Mouse (Mus musculus): ENCODE data around the gene Gm5725.
"Not testable (repeated sequence)": the region's sequence is repeated elsewhere in the genome, so short reads cannot be mapped to it uniquely, and the experiment has no call there.

The Gm5725 gene

GRCm38 (mm10) chr7:21844167-21844566 is at the start of gene Gm5725:
Gene Gm5725, minus strand, starts transcription at chr7:21844267.
- DNase-seq: not testable (repeated sequence)

DNA sequence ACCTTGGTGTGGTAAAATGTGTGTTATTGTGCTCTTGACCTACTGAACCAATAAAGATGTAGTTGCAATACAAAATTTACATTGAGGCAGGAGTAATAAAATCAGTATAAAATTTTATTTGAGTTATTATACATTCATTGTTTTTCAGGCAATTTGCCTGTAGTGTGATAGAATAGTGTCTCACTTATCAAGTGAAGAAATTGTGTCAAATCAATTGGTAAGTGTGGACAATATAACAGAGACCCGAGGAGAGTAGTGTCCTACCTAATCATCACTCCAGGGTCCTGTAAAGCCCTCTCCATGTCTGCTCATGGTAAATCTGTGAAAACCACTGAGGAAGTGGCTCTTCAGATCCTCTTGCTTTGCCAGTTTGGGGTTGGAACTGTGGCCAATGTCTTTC is 12.0 kb downstream of the Gm5725 start, which contains the start of gene Vmn1r135:
Gene Vmn1r135, plus strand, starts transcription at position 301 of the 400 bp plus-strand sequence.
- DNase-seq: not testable (repeated sequence)

DNA sequence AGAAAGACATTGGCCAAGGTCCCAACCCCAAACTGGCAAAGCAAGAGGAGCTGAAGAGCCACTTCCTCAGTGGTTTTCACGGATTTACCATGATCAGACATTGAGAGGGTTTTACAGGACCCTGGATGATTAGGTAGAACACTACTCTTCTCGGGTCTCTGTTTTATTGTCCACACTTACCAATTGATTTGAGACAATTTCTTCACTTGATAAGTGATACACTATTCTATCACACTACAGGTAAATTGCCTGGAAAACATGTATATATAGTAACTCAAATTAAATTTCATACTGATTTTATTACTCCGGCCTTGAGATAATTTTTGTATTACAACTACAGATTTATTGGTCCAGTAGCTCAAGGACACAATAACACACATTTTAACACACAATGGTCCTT is 47.4 kb downstream of the Gm5725 start, which contains the start of gene Gm4177:
Gene Gm4177, minus strand, starts transcription at position 101 of the 400 bp plus-strand sequence.
- DNase-seq: not testable (repeated sequence)

All from kidney, postnatal 14 days (tissue).